Mouse (Mus musculus) neural tube, embryonic 11.5 days (tissue): Measurements from ENCODE around the gene Th. TPM values are rescaled to one million over a fixed set of nuclear protein-coding genes. Genes with fewer than 3 reads are reported as not detected.

Source experiments
- ATAC-seq: fragments of 200-750 bp; cut with Nextera tagmentation; 2 replicates; pipeline ENCODE4 v1.8.0; 2017; ENCODE audit warnings: moderate number of reproducible peaks, mild to moderate bottlenecking, moderate TSS enrichment, moderate library complexity; ENCODE audit not compliant: insufficient read depth, low FRiP score, low TSS enrichment
- DNase-seq: peaks from one replicate; pipeline ENCODE4 v3.0.0-alpha.2; 2015; ENCODE audit warnings: low spot score
- H3K27ac ChIP-seq: fragments of 300-500 bp; sonication (generic); 2 replicates; pipeline ENCODE4 v1.5.1; 2014; ENCODE audit warnings: low read depth, mild to moderate bottlenecking, low read length
- H3K27me3 ChIP-seq: fragments of 300-500 bp; sonication (generic); 2 replicates; pipeline ENCODE4 v1.6.1; 2014; ENCODE audit warnings: mild to moderate bottlenecking, low read length, mixed read lengths; ENCODE audit not compliant: control insufficient read depth, insufficient read depth
- H3K36me3 ChIP-seq: fragments of 300-500 bp; sonication (generic); 2 replicates; pipeline ENCODE4 v1.6.1; 2014; ENCODE audit warnings: mild to moderate bottlenecking, low read length, moderate library complexity, mixed read lengths; ENCODE audit not compliant: control insufficient read depth, insufficient read depth
- H3K4me1 ChIP-seq: fragments of 300-500 bp; sonication (generic); 2 replicates; pipeline ENCODE4 v1.6.1; 2014; ENCODE audit warnings: low read length, mixed read lengths; ENCODE audit not compliant: control insufficient read depth, insufficient read depth
- H3K4me2 ChIP-seq: fragments of 300-500 bp; sonication (generic); 2 replicates; pipeline ENCODE4 v1.6.1; 2014; ENCODE audit warnings: low read depth, mild to moderate bottlenecking, moderate library complexity
- H3K4me3 ChIP-seq: fragments of 300-500 bp; sonication (generic); 2 replicates; pipeline ENCODE4 v1.5.1; 2014; ENCODE audit warnings: low read depth, low read length
- H3K9ac ChIP-seq: fragments of 300-500 bp; sonication (generic); 2 replicates; pipeline ENCODE4 v1.6.1; 2014; ENCODE audit warnings: mild to moderate bottlenecking, low read length
- H3K9me3 ChIP-seq: fragments of 300-500 bp; sonication (generic); 2 replicates; pipeline ENCODE4 v1.6.1; 2016; ENCODE audit warnings: low read length; ENCODE audit not compliant: control insufficient read depth
- WGBS: fragments of 180-500 bp; shearing (Covaris S2); extraction: QIAGEN DNeasy Blood & Tissue Kit; methylation state at CpG from one replicate; pipeline ENCODE4 v1.1.7; 2014; 5-methylcytosine and 5-hydroxymethylcytosine counted together
- polyA plus RNA-seq: library from polyadenylated mRNA; unstranded; fragments of >200 nt; fragmentation: Nextera tagmentation; extraction: Ambion mirVana; gene quantifications from 2 replicates; pipeline ENCODE4 v1.2.1, GENCODE M21; 2014

Gene Th
- polyA plus RNA-seq, 1 experiment from 2014 or later, result 11.4 TPM

DNA sequence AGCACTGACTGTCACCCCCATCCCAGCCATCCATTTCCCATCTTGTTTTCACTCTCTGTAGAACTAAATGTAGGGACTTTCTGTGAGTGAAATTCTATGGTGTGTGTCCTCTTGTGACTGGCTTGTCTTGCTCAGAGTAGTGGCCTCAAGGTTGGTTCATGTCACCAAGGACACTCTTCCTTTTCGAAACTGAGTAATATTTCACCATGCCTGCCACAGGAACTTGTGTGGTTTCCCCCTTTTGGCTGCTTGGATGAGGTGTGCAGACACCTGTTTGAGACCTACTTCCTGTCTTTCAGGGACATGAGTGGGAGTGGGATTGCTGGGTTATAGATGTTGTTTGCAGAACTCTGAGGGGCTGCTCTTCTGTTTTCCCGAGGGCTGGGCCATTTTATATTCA, 20.8 kb downstream of the Th start:
- no peaks in the 10 kb centered on the region for H3K36me3 ChIP-seq
- H3K4me1 ChIP-seq, result no peaks in the 10 kb centered on the region
- 72% methylated on average over 2 of the region's 2 CpGs for WGBS
- no peak overlapping the region for H3K4me3 ChIP-seq
- H3K27ac ChIP-seq, result no peak overlapping the region
- no peaks in the 10 kb centered on the region for H3K27me3 ChIP-seq
- no peak overlapping the region for H3K9ac ChIP-seq
- H3K4me2 ChIP-seq, result no peak overlapping the region
- no peak for ATAC-seq
- no peaks in the 10 kb centered on the region for H3K9me3 ChIP-seq
- no peak for DNase-seq

DNA sequence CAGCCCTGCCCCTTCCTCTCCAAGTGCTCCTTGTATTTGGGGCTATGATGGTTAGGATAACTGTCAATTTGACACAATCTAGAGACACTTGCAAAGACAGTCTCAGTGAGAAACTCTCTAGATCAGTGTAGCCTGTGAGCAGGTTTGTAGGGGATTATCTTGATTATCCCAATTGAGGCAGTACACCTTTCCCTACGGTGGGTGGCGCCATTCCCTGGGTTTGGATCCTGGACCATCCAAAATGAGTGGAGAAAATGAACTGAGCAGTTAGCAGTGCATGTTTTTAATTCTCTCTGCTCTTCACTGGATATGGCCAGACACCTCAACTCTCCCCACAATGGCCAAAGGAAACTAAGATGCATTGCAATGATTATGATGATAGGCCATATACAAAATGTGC, 21.3 kb downstream of the Th start:
- DNase-seq (no peak), ATAC-seq (no peak)
- Histone ChIP-seq H3K27ac (no peak overlapping the region), H3K4me2 (no peak overlapping the region), H3K4me1 (no peaks in the 10 kb centered on the region), H3K9ac (no peak overlapping the region), H3K4me3 (no peak overlapping the region), H3K27me3 (no peaks in the 10 kb centered on the region), H3K9me3 (no peaks in the 10 kb centered on the region), H3K36me3 (no peaks in the 10 kb centered on the region)
- 47% methylated on average over 2 of the region's 2 CpGs for WGBS

DNA sequence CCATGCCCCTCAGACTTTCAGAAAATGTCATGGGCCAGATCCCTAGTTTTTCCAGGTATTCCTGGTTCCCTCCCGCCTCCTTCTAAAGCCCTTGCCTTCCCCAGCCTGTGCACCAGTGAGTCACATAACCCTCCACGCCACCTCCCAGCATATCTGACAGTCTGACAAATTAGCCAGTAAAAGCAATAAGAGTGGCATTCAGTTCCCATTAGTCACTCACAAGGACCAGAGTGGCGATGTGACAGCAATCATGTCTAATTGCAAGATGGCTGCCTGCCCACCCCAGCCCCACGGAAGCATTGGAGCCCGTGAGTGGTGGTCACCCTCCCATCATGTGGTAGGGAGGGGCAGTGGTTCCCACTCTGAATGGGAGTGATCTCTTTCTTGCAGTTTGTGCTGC, 25.3 kb downstream of the Th start:
- no peak overlapping the region for H3K27ac ChIP-seq
- DNase-seq (no peak), ATAC-seq (no peak)
- no peaks in the 10 kb centered on the region for H3K9me3 ChIP-seq
- no peak overlapping the region for H3K9ac ChIP-seq
- 65% methylated on average over 5 of the region's 5 CpGs for WGBS
- no peak overlapping the region for H3K4me2 ChIP-seq
- no peak overlapping the region for H3K4me3 ChIP-seq
- H3K36me3 ChIP-seq, result no peaks in the 10 kb centered on the region
- no peaks in the 10 kb centered on the region for H3K27me3 ChIP-seq
- H3K4me1 ChIP-seq, result peaks cover 16% of the 10 kb centered on the region

DNA sequence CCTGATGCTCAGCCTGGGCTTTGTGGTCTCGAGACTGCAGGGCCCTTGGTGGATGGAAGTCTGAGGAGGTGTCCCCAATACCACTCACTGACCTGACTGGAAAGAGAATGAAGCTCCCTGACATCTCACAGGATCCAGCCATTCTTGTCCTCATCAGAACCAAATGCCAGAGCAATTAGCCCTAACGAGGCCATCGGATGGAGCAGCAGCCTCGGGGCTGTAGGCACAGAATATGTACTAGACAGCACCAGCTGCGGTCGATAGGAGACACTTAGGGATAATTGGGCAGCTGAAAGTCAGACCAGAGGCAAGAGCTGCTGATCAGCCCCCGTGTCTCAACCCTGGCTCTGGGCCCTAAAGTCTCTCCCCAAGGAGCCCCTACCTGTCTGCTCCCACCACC, 26.6 kb downstream of the Th start:
- 44% methylated on average over 7 of the region's 7 CpGs for WGBS
- H3K36me3 ChIP-seq, result no peaks in the 10 kb centered on the region
- H3K27ac ChIP-seq, result no peak overlapping the region
- no peak overlapping the region for H3K9ac ChIP-seq
- H3K4me1 ChIP-seq, result peaks cover 16% of the 10 kb centered on the region
- DNase-seq, result peak; percentile 19
- H3K4me2 ChIP-seq, result no peak overlapping the region
- no peak for ATAC-seq
- H3K4me3 ChIP-seq, result no peak overlapping the region
- H3K27me3 ChIP-seq, result no peaks in the 10 kb centered on the region
- no peaks in the 10 kb centered on the region for H3K9me3 ChIP-seq

DNA sequence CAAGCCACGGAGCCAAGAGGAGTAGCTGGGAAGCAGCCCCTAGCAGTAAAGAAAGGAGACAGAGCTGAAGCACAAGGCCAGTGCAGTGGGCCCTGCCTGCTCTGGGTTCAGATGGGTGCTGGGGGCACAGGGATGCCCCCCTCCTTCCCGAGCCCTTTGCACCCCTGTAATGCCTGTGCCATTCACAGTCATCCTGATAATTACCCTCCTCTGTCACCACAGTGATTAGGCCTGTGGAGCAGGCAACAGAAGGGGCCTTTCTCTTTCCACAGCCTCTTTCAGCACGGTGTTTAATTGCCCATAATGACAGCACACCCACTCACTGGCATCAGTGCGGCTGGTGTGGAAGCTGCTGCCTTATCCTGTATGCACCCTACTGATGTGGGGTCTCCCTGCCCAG, 28.0 kb downstream of the Th start:
- peak overlapping the region; percentile 56; the same call in 1 of the 2 replicates for H3K27ac ChIP-seq
- H3K9me3 ChIP-seq, result no peaks in the 10 kb centered on the region
- no peak overlapping the region for H3K9ac ChIP-seq
- DNase-seq, result peak; percentile 51
- peak; percentile 46; the same call in 1 of the 2 replicates for ATAC-seq
- no peak overlapping the region for H3K4me3 ChIP-seq
- WGBS, result 10% methylated on average over 4 of the region's 4 CpGs
- no peak overlapping the region for H3K4me2 ChIP-seq
- H3K36me3 ChIP-seq, result no peaks in the 10 kb centered on the region
- 0 out of 2 replicates have a peak, but pooled peaks cover 2% of the 10 kb centered on the region for H3K27me3 ChIP-seq
- H3K4me1 ChIP-seq, result peaks cover 16% of the 10 kb centered on the region

DNA sequence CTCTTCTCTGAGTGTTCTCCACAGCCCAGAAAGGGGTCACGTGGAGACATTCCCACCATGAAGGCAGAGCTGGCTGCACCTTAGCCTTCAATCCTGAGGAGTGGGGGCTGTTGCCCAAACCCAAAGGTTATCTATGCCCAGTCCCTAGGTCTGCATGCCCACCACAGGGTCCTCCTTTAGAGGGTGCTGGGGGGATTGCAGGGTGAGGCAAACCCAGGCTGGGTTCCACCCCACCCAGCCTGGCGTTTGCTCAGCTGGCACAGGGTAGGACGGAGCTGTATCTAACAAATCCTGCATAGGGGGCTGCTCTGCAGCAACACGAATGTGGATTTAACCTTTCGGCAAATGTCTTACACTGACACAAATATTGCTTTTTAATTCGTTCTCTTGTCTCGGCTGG, 29.2 kb downstream of the Th start:
- 68% methylated on average over 7 of the region's 7 CpGs for WGBS
- Histone ChIP-seq H3K4me2 (no peak overlapping the region), H3K9ac (no peak overlapping the region), H3K9me3 (no peaks in the 10 kb centered on the region), H3K27me3 (0 out of 2 replicates have a peak, but pooled peaks cover 2% of the 10 kb centered on the region), H3K27ac (no peak overlapping the region), H3K4me3 (no peak overlapping the region), H3K4me1 (peaks cover 16% of the 10 kb centered on the region), H3K36me3 (no peaks in the 10 kb centered on the region)
- no peak for DNase-seq
- no peak for ATAC-seq

DNA sequence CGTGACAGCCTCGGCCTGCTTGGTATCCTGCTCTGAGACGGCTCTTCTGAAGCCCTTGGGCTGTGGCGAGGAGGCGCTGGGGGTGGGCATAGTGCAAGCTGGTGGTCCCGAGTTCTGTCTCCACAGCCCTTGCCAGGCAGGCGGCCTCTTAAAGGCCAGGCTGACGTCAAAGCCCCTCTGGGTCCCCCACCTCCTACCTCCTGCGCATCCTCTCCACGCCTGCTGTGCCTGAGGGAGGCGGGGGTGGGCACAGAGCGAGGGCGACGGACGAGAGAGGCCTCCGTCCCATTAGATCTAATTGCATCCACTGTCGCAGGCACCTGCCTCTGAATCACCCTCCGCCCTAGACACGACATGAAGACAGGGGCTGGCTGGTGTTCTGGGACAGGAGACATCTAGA, 31.1 kb downstream of the Th start:
- Histone ChIP-seq H3K27me3 (0 out of 2 replicates have a peak, but pooled peaks cover 2% of the 10 kb centered on the region), H3K27ac (no peak overlapping the region), H3K9me3 (no peaks in the 10 kb centered on the region), H3K9ac (no peak overlapping the region), H3K36me3 (no peaks in the 10 kb centered on the region), H3K4me3 (no peak overlapping the region), H3K4me1 (peaks cover 16% of the 10 kb centered on the region), H3K4me2 (no peak overlapping the region)
- WGBS, result 52% methylated on average over 19 of the region's 19 CpGs
- peak; percentile 29 for DNase-seq
- no peak for ATAC-seq

DNA sequence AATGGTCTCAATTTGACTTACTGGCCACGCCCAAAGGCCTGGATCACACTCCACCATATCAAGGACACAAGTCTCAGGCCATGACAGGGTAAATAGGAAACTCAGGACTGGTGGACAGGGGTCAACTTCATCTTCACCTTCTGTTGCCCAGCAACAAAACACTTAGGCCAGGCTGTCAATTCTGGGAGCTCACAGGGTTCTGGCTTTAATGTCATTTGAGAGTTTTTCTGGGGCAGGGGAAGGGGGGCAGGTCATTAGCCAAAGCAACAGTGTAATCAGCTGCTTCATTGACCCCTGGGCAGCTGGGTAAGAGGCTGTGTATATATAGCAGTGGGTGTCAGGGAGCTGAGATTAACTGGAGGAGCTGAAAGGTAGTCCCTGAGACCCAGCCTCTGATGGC, 33.5 kb downstream of the Th start:
- ATAC-seq (no peak), DNase-seq (peak; percentile 25)
- no peak overlapping the region for H3K27ac ChIP-seq
- 0 out of 2 replicates have a peak, but pooled peaks cover 2% of the 10 kb centered on the region for H3K27me3 ChIP-seq
- 66% methylated on average over 1 of the region's 1 CpGs for WGBS
- H3K4me3 ChIP-seq, result no peak overlapping the region
- peaks cover 7% of the 10 kb centered on the region for H3K4me1 ChIP-seq
- no peaks in the 10 kb centered on the region for H3K36me3 ChIP-seq
- H3K4me2 ChIP-seq, result no peak overlapping the region
- no peaks in the 10 kb centered on the region for H3K9me3 ChIP-seq
- no peak overlapping the region for H3K9ac ChIP-seq

DNA sequence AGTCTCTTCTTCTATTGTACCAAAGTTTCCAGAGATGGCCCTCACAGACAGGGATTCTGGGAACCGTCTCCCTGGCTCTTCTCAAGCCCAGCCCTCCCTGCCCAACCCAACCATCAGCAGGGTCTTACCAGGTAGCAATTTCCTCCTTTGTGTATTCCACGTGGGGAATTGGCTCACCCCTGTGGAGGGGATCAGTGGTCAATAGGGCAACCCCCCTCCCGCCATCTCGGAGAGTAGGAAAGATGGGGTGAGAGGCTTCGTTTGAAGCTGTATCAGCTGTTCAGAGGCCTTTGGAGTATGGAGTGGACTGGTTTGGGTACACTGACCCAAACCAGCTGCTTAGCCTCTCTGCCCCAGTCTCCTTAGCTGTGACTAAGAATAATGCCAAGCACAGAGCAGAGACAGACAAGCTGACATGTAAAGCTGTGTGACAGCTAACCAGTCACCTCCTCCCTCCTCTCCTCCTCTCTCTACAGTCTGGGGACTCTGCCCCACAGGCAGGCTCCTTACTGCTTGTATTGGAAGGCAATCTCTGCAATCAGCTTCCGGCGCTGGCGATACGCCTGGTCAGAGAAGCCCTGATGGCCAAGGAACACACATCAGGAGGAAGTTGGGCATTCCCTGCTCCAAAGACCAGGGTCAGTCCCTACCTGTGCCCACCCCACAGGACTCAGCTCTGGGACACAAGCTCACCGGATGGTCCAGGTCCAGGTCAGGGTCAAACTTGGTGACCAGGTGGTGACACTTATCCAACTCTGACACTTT, 34.8 kb downstream of the Th start:
- Histone ChIP-seq H3K36me3 (no peaks in the 10 kb centered on the region), H3K27ac (no peak overlapping the region), H3K9ac (no peak overlapping the region), H3K4me1 (peaks cover 3% of the 10 kb centered on the region), H3K9me3 (no peaks in the 10 kb centered on the region), H3K27me3 (0 out of 2 replicates have a peak, but pooled peaks cover 2% of the 10 kb centered on the region), H3K4me2 (no peak overlapping the region), H3K4me3 (no peak overlapping the region)
- WGBS, result 73% methylated on average over 10 of the region's 10 CpGs
- DNase-seq (no peak), ATAC-seq (no peak)
